Mouse (Mus musculus): Measurements from ENCODE around the gene Tmem135.

GRCm38 (mm10) chr7:89404734-89405440 is 865 bp upstream of the Tmem135 start:
- TF ChIP-seq CTCF (IDR thresholded peaks at IDR 0.05; ENCODE audit: control insufficient read depth, insufficient read depth, low read length): no peak
- no peak for TF ChIP-seq POLR2A (IDR thresholded peaks at IDR 0.05; ENCODE audit: borderline replicate concordance, control insufficient read depth, low read depth, low read length)

All from bone marrow, adult 2 months (tissue).